Mouse (Mus musculus) hindbrain, embryonic 11.5 days (tissue): ENCODE measurements at regions not wholly inside any gene's neighbourhood (a gene's known extent, or its start where the extent isn't known, plus 50 kb on each side); places are given as distances from the start of the nearest gene placed in this dataset.

ENCODE experiments used
- ATAC-seq: fragments of 200-750 bp; cut with Nextera tagmentation; 2 replicates; pipeline ENCODE4 v1.8.0; 2017; ENCODE audit warnings: mild to moderate bottlenecking, moderate TSS enrichment, moderate library complexity; ENCODE audit not compliant: low FRiP score
- DNase-seq: peaks from one replicate; pipeline ENCODE4 v3.0.0-alpha.2; 2015; ENCODE audit warnings: low spot score
- H3K27ac ChIP-seq: fragments of 300-500 bp; sonication (generic); 2 replicates; pipeline ENCODE4 v1.5.1; 2014; ENCODE audit warnings: mild to moderate bottlenecking, low read depth, low read length
- H3K27me3 ChIP-seq: fragments of 300-500 bp; sonication (generic); 2 replicates; pipeline ENCODE4 v1.6.1; 2014; ENCODE audit warnings: mild to moderate bottlenecking, low read length, moderate library complexity, mixed read lengths; ENCODE audit not compliant: control insufficient read depth, insufficient read depth
- H3K36me3 ChIP-seq: fragments of 300-500 bp; sonication (generic); 2 replicates; pipeline ENCODE4 v1.6.1; 2014; ENCODE audit warnings: mild to moderate bottlenecking, low read length, moderate library complexity, mixed read lengths; ENCODE audit not compliant: control insufficient read depth, insufficient read depth
- H3K4me1 ChIP-seq: fragments of 300-500 bp; sonication (generic); replicated peaks from 2 replicates; pipeline ENCODE4 v1.6.1; 2014; ENCODE audit warnings: low read length, mixed read lengths; ENCODE audit not compliant: control insufficient read depth, insufficient read depth
- H3K4me2 ChIP-seq: fragments of 300-500 bp; sonication (generic); replicated peaks from 2 replicates; pipeline ENCODE4 v1.6.1; 2014; ENCODE audit warnings: mild to moderate bottlenecking, low read depth, low read length
- H3K4me3 ChIP-seq: fragments of 300-500 bp; sonication (generic); 2 replicates; pipeline ENCODE4 v1.5.1; 2014; ENCODE audit warnings: low read depth, low read length
- H3K9ac ChIP-seq: fragments of 300-500 bp; sonication (generic); 2 replicates; pipeline ENCODE4 v1.6.1; 2014; ENCODE audit warnings: low read depth, low read length
- H3K9me3 ChIP-seq: fragments of 300-500 bp; sonication (generic); 2 replicates; pipeline ENCODE4 v1.6.1; 2016; ENCODE audit warnings: low read length; ENCODE audit not compliant: control insufficient read depth
- WGBS: fragments of 180-500 bp; shearing (Covaris S2); extraction: QIAGEN DNeasy Blood & Tissue Kit; methylation state at CpG from one replicate; pipeline ENCODE4 v1.1.7; 2014; 5-methylcytosine and 5-hydroxymethylcytosine counted together

DNA sequence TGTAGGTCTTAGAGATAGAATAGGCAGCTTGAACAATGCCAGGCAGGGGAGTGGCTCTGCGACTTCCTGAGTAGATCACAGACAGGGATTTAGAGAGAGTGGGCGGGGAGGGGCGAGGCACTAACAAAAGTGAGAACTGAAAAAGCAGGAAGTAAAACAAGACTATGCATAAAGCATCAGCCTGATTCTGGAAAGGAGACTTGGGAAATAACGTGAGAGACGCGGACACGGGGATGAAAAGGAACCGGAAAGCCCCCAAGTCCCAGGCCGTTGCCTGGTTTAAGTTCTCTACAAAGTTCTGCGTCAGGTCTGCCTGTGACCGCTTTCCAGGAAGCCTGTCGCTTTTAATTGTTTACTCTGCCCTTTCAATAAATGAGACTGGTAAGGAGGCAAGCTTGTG is 86.3 kb downstream of the D16Ertd472e start:
- 22% methylated on average over 12 of the region's 12 CpGs for WGBS
- peak; percentile 19 for DNase-seq
- no peaks in the 10 kb centered on the region for H3K4me1 ChIP-seq
- H3K27ac ChIP-seq, result no peak overlapping the region
- H3K9ac ChIP-seq, result no peak overlapping the region
- H3K4me3 ChIP-seq, result no peak overlapping the region
- ATAC-seq, result no peak
- no peaks in the 10 kb centered on the region for H3K9me3 ChIP-seq
- H3K27me3 ChIP-seq, result no peaks in the 10 kb centered on the region
- peak overlapping the region; percentile 1; the same call in 1 of the 2 replicates for H3K4me2 ChIP-seq
- H3K36me3 ChIP-seq, result no peaks in the 10 kb centered on the region

DNA sequence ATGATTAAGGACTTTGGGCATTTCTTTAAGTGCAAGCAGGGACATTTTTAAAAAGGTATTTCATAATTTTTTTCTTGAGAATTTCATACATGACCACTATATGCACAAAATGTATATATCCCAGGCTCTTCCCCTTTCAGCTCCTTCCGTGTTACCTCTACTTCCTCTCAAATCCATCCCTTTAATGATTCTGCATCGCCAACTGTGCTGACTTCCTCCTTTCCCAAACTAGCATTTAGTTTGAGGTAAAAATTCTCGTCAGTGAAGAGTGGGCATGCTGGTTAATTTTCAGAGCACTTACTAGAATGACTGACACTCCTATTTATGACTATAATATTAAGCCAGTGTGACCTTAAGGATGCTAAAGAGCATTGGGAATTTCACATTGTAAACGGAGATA is 86.9 kb downstream of the D16Ertd472e start:
- H3K27me3 ChIP-seq, result no peaks in the 10 kb centered on the region
- no peak overlapping the region for H3K4me3 ChIP-seq
- H3K4me1 ChIP-seq, result no peaks in the 10 kb centered on the region
- 63% methylated on average over 4 of the region's 4 CpGs for WGBS
- ATAC-seq (no peak), DNase-seq (no peak)
- H3K27ac ChIP-seq, result no peak overlapping the region
- H3K9ac ChIP-seq, result no peak overlapping the region
- no peaks in the 10 kb centered on the region for H3K36me3 ChIP-seq
- no peak overlapping the region for H3K4me2 ChIP-seq
- no peaks in the 10 kb centered on the region for H3K9me3 ChIP-seq

DNA sequence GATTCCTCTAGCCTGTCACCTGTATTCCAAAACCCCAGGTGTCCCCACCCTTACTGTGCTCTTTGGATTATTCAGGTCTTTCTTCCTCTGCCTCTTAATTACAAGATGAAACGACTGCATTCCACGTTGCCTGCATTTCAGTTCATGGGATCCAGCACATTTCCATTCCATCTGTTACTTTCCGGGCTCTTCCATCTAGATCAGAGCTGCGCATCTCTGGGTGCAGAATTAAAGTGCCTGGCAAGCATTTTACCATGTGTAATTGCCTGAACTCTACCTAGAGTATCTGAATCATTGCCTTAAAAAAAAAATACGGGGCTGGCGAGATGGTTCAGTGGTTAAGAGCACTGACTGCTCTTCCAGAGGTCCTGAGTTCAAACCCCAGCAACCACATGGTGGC is 90.0 kb downstream of the D16Ertd472e start:
- ATAC-seq (no peak), DNase-seq (no peak)
- Histone ChIP-seq H3K4me2 (no peak overlapping the region), H3K27me3 (no peaks in the 10 kb centered on the region), H3K4me3 (no peak overlapping the region), H3K4me1 (no peaks in the 10 kb centered on the region), H3K9ac (no peak overlapping the region), H3K9me3 (no peaks in the 10 kb centered on the region), H3K27ac (no peak overlapping the region), H3K36me3 (no peaks in the 10 kb centered on the region)
- 92% methylated on average over 6 of the region's 6 CpGs for WGBS

DNA sequence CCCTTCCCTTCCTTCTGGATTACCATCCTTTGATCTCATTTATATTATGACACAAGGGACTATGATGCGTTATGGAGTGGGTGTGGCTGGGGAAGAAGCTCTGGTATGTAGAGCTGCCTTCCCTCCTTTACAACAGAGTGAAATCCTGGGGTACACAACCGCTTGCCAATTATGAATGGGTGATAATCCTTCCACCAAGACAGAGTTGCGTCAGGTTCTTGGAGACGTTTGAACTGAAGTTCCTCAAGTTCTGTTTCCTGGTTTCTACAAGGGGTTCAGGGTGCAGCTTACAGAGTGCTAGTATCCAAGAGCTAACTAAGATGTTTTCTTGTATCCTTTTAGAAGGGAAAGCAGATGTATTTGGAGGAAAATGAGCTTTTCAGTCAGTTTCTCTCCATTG is 92.2 kb downstream of the D16Ertd472e start:
- ATAC-seq (no peak), DNase-seq (no peak)
- no peak overlapping the region for H3K9ac ChIP-seq
- no peak overlapping the region for H3K4me2 ChIP-seq
- WGBS, result 94% methylated on average over 4 of the region's 4 CpGs
- H3K9me3 ChIP-seq, result no peaks in the 10 kb centered on the region
- no peak overlapping the region for H3K4me3 ChIP-seq
- no peaks in the 10 kb centered on the region for H3K36me3 ChIP-seq
- H3K4me1 ChIP-seq, result no peaks in the 10 kb centered on the region
- H3K27me3 ChIP-seq, result no peaks in the 10 kb centered on the region
- H3K27ac ChIP-seq, result no peak overlapping the region

DNA sequence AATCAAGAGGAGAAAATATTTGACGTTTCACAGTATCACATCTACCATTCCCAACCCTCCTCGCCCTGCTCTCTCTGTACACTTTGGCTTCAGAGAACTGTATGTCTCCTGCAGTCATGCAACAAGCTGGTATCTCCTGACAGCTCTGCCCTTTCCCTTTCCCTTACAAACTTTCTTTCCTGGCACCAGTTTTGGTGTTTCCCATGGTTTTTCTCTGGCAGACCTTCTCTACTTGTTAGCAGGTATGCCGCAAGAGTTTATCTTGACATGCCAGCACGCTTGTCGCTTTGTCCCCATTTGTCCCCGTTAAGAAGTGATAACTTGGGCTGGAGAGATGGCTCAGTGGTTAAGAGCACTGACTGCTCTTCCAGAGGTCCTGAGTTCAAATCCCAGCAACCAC is 94.9 kb downstream of the D16Ertd472e start:
- WGBS, result 94% methylated on average over 6 of the region's 6 CpGs
- H3K9ac ChIP-seq, result no peak overlapping the region
- no peak for DNase-seq
- H3K4me1 ChIP-seq, result no peaks in the 10 kb centered on the region
- H3K27ac ChIP-seq, result no peak overlapping the region
- H3K4me3 ChIP-seq, result no peak overlapping the region
- no peaks in the 10 kb centered on the region for H3K36me3 ChIP-seq
- no peaks in the 10 kb centered on the region for H3K9me3 ChIP-seq
- H3K27me3 ChIP-seq, result no peaks in the 10 kb centered on the region
- no peak overlapping the region for H3K4me2 ChIP-seq
- ATAC-seq, result no peak

DNA sequence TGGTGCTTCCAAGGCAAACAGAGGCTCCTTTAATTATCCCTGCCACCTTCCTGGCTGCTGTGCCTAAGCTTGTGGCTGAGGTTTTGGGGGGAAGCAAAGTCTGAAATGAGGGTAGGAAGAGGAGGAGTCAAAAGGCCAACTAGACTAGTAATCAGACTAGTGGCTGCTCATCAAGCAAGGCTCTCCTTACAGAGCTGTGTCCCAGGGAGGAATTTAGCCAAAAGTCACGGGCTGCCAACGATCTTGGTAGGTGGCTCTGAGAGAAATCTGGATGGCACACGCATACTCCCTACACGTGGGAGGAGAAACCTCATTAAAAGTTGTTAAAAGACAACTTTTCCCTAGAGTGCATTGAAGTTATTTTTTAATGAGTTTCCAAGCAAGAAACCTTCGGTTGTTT is 95.4 kb downstream of the D16Ertd472e start:
- DNase-seq (no peak), ATAC-seq (no peak)
- H3K4me1 ChIP-seq, result no peaks in the 10 kb centered on the region
- H3K9ac ChIP-seq, result no peak overlapping the region
- no peaks in the 10 kb centered on the region for H3K36me3 ChIP-seq
- no peak overlapping the region for H3K27ac ChIP-seq
- no peaks in the 10 kb centered on the region for H3K27me3 ChIP-seq
- H3K4me2 ChIP-seq, result no peak overlapping the region
- H3K4me3 ChIP-seq, result no peak overlapping the region
- no peaks in the 10 kb centered on the region for H3K9me3 ChIP-seq
- 87% methylated on average over 5 of the region's 5 CpGs for WGBS

DNA sequence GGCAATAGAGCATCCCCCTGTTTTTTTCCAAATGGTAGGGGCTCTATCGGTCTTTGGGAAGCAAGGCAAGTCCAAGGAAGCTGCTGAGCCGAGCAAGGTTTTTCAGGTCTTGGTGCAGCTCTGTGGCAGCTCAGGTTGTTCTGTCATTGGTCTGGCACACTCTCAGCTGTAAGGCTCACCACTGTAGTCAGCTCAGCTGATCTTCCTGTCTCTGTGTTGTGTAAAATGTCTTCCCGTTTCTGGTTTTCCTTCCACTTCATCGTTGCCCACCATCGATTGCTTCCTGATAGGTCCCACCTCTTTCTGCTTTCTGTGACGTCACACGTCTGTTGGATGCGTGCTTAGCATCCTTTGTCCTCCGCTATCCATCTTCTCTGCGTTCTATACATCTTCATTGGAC is 96.2 kb downstream of the D16Ertd472e start:
- no peak for ATAC-seq
- Histone ChIP-seq H3K4me3 (no peak overlapping the region), H3K27ac (no peak overlapping the region), H3K9ac (no peak overlapping the region), H3K27me3 (no peaks in the 10 kb centered on the region), H3K4me1 (no peaks in the 10 kb centered on the region), H3K4me2 (no peak overlapping the region), H3K9me3 (no peaks in the 10 kb centered on the region), H3K36me3 (no peaks in the 10 kb centered on the region)
- 93% methylated on average over 10 of the region's 10 CpGs for WGBS
- DNase-seq, result no peak

DNA sequence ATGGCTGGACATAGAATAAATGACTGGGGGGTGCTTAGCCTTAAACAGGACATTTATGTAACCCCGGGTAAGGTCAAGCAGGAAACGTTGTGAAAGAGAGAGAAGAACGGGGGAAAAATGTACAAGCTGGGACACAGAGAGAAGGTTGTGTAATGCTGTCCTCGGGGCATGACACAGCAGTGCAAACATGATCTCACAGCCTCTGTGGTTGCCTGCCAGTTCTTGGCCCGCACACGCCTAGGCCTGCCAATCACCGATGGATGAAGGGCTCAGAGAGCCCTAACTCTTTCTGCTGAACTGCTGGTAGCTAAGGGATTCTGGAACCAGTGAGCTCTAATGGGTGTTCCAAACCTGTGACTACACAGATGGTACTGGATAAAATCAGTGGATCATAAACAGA is 96.5 kb upstream of the Btg3 start:
- Histone ChIP-seq H3K36me3 (no peaks in the 10 kb centered on the region), H3K4me3 (no peak overlapping the region), H3K4me2 (no peak overlapping the region), H3K9ac (no peak overlapping the region), H3K4me1 (no peaks in the 10 kb centered on the region), H3K27ac (no peak overlapping the region), H3K27me3 (no peaks in the 10 kb centered on the region), H3K9me3 (no peaks in the 10 kb centered on the region)
- no peak for DNase-seq
- 75% methylated on average over 7 of the region's 7 CpGs for WGBS
- ATAC-seq, result no peak

DNA sequence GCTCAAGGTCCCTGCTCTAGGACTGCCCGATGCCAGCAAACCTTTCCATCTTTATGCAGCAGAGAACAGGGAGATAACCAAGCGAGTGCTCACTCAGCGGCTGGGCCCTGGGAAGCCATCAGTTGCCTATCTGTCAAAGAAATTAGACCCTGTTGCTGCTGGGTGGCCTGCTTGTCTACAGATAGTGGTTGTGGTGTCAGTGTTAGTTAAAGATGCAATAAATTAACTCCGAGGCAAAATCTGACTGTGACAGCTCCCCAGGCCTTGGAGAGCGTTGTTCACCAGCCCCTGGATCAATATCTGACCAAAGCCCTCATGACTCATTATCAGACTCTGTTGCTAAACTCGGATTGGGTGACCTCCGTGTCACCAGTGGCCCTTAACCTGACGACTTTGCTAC is 83.0 kb upstream of the Btg3 start:
- H3K27ac ChIP-seq, result no peak overlapping the region
- no peaks in the 10 kb centered on the region for H3K4me1 ChIP-seq
- no peaks in the 10 kb centered on the region for H3K36me3 ChIP-seq
- no peaks in the 10 kb centered on the region for H3K27me3 ChIP-seq
- H3K4me2 ChIP-seq, result no peak overlapping the region
- no peak overlapping the region for H3K9ac ChIP-seq
- DNase-seq, result no peak
- H3K4me3 ChIP-seq, result no peak overlapping the region
- H3K9me3 ChIP-seq, result no peaks in the 10 kb centered on the region
- 72% methylated on average over 8 of the region's 8 CpGs for WGBS
- ATAC-seq, result no peak
